Mouse (Mus musculus): ENCODE results near the gene Erc1. TPM values are rescaled to one million over a fixed set of nuclear protein-coding genes. Genes with fewer than 3 reads are reported as not detected.
"Not testable (repeated sequence)": the region's sequence is repeated elsewhere in the genome, so short reads cannot be mapped to it uniquely, and the experiment has no call there.

The Erc1 gene
- total RNA-seq, 1 experiment from 2014 or later, result 13.9 TPM

- peak; percentile 70 for ATAC-seq (replicated peaks; ENCODE audit: low read depth, poor library complexity, severe bottlenecking)
These were observed 132.7 kb downstream of the Erc1 start for GRCm38 (mm10) chr6:119715234-119715633.

- ATAC-seq (replicated peaks; ENCODE audit: low read depth, poor library complexity, severe bottlenecking), result peak; percentile 55
These were observed 134.0 kb downstream of the Erc1 start for GRCm38 (mm10) chr6:119713961-119714360.

DNA sequence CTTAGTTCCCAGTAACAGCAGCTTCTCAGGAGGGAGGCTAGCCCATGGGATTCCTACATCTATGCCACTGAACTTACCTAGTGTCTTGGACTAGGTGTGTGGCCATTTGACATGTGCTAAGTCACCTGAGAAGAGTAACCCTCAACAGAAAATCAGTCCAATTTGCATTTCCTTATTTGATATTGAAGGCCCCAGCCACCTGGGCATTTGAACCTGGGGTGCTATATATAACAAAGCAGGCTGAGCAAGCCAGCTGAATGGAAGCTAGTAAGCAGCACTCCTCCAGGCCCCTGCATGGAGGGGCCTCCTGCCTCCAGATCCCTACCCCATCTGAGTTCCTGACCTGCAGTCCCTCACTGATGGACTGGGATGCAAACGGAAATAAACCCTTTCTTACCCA lies 135.5 kb downstream of the Erc1 start:
- no peak for ATAC-seq (replicated peaks; ENCODE audit: low read depth, poor library complexity, severe bottlenecking)

GRCm38 (mm10) chr6:119711649-119712305 lies 136.2 kb downstream of the Erc1 start:
- no peak for ATAC-seq (replicated peaks; ENCODE audit: low read depth, poor library complexity, severe bottlenecking)

DNA sequence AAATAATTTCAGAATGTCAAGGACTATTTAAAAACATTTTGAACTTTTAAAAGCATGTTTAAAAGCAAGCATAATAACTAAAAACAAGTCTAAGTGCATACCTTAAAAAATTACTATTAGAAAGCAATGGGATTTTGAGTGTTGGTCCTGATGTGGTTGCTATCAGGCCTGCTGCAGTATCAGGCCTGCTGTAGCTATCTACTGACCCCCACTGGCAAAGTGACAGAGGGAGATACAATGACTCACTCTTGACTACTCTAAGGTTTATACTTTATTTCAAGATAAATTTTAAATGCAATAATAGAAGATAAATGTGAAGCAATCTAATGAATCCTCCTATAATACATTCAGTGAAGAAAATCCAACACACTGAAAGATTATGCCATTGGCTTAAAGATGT lies 138.4 kb downstream of the Erc1 start:
- ATAC-seq (replicated peaks; ENCODE audit: low read depth, poor library complexity, severe bottlenecking), result 0 out of 2 replicates have a peak, but pooled peaks have one; percentile 36

DNA sequence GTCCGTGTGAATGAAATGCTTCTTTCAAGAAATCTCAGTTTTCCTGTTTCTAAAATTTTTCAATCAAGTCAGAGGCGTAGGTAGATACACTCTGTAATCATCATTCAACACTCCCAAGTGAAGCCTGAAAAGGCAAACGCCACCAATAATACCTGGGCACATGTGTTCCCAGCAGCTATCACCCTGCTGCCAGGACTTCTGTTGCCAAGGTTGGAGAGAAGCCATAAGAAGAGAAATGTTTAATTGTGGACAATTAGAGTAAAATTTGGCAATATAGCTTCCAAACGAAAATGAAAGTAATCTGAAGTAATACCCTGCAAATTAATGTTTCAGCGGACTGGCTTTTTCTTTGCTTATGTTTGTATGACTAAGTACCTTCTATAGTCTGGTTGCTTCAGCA lies 140.1 kb downstream of the Erc1 start:
- no peak for ATAC-seq (replicated peaks; ENCODE audit: low read depth, poor library complexity, severe bottlenecking)

DNA sequence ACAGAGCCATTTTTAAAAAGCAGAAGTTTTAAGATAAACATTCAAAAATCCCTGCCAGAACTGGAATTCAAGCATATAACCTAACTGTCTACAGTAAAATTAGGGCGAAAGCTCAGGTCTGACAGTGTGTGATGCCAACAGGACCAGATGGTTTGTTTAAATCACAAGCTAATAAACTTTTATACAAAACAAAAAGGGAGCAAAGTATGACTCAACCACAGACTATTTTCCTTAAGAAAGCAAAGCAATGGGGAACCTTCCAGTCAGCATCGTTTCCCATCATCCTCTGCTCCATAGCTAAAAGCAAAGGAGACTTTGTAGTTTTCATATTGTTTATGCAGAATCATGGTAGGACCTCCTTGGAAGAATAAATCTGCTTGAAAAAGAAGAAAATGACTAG lies 143.1 kb downstream of the Erc1 start:
- no peak for ATAC-seq (replicated peaks; ENCODE audit: low read depth, poor library complexity, severe bottlenecking)

- ATAC-seq (replicated peaks; ENCODE audit: low read depth, poor library complexity, severe bottlenecking), result no peak
These were observed 155.2 kb downstream of the Erc1 start for GRCm38 (mm10) chr6:119692754-119693153.

DNA sequence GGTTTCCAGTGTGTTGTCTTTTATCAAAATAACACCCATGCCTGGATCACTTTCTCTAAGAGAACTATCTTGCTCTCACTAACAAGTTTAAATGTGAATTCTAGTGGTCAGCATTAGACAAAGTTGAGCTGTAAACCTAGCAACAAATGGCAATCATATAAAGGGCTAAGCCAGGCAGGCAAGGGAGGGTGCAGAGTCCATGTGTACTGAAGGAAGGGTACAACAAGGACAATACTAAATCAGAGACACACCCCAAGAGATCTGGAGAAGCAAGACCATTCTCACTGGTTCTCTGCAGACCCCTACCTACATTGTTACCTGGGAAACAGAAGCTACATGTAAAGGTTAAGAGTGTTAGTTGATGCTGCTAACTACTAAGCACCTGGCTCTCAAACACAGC lies 161.5 kb downstream of the Erc1 start:
- ATAC-seq (replicated peaks; ENCODE audit: low read depth, poor library complexity, severe bottlenecking), result no peak

- ATAC-seq (replicated peaks; ENCODE audit: low read depth, poor library complexity, severe bottlenecking), result no peak
These were observed 167.2 kb downstream of the Erc1 start for GRCm38 (mm10) chr6:119680746-119681145.

- no peak for ATAC-seq (replicated peaks; ENCODE audit: low read depth, poor library complexity, severe bottlenecking)
These were observed 173.2 kb downstream of the Erc1 start for GRCm38 (mm10) chr6:119674811-119675209.

GRCm38 (mm10) chr6:119674201-119674810 lies 173.7 kb downstream of the Erc1 start:
- ATAC-seq (replicated peaks; ENCODE audit: low read depth, poor library complexity, severe bottlenecking), result no peak

DNA sequence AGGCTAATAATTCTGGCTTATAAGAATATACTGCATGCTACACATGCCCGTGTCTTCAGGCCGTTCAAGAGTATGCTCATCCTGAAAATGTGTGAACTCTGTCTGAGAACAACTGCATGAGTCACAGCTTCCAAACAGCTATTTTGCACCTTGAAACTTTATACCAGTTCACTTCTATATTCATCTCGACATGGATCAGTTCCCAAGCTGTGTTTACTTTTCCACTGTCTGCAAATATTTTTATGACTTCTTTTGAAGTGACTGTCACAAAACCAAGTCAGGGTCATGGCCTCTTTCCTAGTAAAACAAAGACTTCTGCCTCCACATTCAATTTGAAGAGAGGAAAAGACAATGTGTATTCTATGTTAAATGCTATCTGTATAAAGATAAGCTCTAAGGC lies 178.2 kb downstream of the Erc1 start:
- no peak for ATAC-seq (replicated peaks; ENCODE audit: low read depth, poor library complexity, severe bottlenecking)

GRCm38 (mm10) chr6:119662936-119663335 lies 185.0 kb downstream of the Erc1 start:
- ATAC-seq (replicated peaks; ENCODE audit: low read depth, poor library complexity, severe bottlenecking), result no peak

DNA sequence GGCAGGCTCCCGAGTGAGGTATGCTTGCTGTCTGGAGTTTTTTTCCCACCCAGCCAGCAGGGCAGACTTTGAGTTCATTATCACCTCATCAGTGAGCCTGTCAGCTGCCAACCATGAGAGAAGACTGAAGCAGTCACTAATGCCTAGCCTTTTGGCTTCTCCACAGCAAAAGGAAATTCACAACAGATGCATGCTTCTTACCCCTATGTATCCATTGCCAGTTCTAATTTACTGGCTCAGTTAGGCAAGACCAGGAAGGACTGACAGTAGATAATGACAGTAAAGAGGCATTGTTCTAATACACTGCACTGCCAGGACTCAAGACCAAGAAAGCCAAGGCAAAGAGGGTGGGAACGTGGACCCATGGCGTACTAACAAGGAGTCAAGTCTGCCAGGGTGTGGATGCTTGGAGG lies 186.9 kb downstream of the Erc1 start:
- no peak for ATAC-seq (replicated peaks; ENCODE audit: low read depth, poor library complexity, severe bottlenecking)

DNA sequence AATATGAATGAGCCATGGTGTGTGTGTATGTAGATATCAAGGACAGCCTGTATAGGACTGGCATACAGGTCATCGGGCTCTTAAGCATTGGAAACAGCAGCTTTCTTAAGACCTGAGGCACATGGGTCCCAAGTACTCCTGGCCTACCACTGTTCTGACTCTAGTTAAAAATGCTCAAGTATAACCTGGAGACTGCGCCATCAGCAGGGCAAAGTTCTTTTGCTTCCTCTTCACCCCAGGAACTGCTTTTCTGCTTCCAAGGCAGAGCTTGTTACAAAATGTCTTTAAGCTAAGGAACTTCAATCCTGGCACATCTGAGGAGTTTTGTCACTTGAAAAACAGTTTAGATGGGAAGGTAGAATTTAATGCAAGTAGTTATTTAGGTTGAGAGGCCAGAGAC lies 189.5 kb downstream of the Erc1 start:
- ATAC-seq (replicated peaks; ENCODE audit: low read depth, poor library complexity, severe bottlenecking), result no peak

DNA sequence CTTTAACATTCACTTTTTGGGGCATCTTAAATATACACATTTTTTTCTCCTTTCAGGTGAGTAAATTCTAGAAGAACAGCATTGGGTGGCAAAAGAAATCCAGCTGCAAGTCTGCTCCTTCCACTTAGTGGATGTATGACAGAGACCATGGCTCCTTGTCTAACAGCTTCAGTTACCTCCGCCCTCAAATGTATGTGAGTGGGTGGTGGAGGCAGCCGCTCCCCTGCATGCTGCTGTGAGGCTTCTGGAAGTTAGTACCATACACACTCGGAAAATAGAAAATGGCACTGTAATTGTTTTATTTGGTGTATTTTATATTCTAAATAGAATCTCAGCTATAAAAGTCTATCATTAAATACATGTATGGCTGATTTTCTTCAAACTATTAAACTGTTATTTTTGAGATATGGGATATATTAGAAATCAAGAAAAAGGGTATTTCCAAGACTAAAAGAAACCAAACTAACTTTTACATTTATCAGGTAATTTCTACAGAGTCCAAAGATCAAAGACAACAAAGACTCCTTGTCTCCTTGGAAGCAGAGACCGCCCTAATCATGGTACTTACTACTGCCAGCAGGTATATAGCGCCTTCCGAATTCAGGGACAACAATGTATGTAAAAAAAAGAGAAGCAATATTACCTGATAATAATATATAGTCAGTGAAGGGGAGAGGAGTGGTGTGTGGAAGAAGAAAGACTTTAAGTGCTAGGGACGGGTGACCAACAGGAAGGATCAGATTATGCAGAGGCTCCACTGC lies 190.4 kb downstream of the Erc1 start:
- ATAC-seq (replicated peaks; ENCODE audit: low read depth, poor library complexity, severe bottlenecking), result no peak

DNA sequence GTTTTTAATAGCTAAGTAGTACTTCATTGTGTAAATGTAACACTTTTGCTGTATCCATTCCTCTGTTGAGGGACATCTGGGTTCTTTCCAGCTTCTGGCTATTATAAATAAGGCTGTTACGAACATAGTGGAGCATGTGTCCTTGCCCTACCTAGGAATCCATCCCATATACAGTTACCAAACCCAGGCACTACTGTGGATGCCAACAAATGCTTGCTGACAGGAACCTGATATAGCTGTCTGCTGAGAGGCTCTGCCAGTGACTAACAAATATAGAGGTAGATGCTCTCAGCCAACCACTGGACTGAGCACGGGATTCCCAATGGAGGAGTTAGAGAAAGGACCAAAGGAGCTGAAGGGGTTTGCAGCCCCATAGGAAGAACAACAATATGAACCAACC lies 193.2 kb downstream of the Erc1 start:
- ATAC-seq (replicated peaks; ENCODE audit: low read depth, poor library complexity, severe bottlenecking), result not testable (repeated sequence)

DNA sequence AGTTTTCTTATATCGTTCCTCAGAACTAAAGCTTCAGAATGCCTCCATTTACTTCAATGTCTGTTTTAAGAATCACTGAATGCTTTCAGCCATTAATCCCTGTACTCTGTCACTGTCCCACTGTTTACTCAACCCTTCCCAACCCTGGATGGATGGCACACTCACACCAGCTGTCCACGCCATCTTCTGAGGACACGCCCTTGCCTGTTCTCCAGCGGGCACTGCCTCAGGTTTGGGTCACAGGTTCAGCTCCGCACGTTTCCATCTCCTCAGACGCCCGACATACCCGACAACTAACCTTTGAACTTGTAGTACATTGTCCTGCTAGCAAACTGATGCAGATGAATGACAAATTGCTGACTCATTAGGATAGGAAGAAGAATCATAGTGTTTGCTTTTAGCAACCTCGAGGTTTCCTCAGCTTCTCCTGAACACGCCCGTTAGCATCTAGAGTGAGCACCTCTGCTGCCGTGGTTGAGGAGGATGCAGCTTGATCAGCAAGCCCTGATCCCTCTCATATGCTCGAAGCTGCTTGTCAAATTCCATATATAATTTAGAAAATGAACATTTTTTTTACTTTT lies 204.0 kb downstream of the Erc1 start:
- ATAC-seq (replicated peaks; ENCODE audit: low read depth, poor library complexity, severe bottlenecking), result no peak

DNA sequence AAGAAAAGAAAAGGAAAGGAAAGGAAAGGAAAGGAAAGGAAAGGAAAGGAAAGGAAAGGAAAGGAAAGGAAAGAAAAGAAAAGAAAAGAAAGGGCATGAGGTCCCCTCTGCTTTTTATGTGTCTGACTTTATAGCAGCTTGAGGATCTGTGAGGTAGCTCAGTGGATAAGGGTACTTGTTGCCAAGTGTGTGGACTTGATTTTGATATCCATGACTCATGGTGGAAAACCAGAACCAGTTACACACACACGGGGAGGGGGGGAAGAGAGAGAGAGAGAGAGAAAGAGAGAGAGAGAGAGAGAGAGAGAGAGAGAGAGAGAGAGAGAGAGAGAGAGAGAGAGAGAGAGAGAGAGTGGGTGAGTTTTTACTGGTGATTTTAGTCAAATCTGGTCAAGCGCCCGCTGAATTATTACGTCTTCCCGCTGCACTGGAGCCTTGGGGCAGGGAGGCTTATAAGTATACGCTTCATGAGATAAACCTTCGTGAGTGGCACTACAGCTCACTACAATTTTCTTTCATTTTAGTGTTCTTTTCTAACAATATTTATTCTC lies 204.7 kb downstream of the Erc1 start:
- ATAC-seq (replicated peaks; ENCODE audit: low read depth, poor library complexity, severe bottlenecking), result no peak

DNA sequence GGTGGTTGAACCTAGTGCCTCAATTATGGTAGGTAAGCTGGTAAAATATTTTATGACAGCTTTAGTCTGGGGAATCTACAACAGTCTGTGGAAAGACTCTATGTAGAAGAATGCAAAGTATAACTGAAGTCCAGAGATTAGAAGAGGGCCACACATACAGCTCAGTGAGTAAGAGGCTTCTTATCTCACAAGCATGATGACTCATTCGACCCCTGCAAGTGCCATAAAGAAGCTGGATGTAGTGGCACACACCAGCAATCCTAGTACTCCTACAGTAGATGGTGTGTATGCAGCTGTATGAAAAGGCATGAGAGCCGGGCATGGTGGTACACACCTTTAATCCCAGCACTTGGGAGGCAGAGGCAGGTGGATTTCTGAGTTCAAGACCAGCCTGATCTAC lies 205.2 kb downstream of the Erc1 start:
- ATAC-seq (replicated peaks; ENCODE audit: low read depth, poor library complexity, severe bottlenecking), result no peak

All from common myeloid progenitor, adult 5-6 weeks (primary cell).